Mouse (Mus musculus) liver, embryonic 14.5 days (tissue): Measurements from ENCODE around the gene Hist1h2bm.

Experiments
- CTCF ChIP-seq: IDR thresholded peaks from 2 replicates; pipeline ENCODE4 v1.5.1; 2016; ENCODE audit warnings: antibody characterized with exemption, low read depth, control low read depth
- EP300 ChIP-seq: IDR thresholded peaks from 2 replicates; pipeline ENCODE4 v1.6.1; 2016; ENCODE audit warnings: antibody characterized with exemption, low read depth

GRCm38 (mm10) chr13:21751827-21752226 lies 30.0 kb downstream of the Hist1h2bm start:
- TF ChIP-seq CTCF (no peak), EP300 (no peak)
